Mouse (Mus musculus): ENCODE measurements at regions not wholly inside any gene's neighbourhood (a gene's known extent, or its start where the extent isn't known, plus 50 kb on each side); places are given as distances from the start of the nearest gene placed in this dataset.

DNA sequence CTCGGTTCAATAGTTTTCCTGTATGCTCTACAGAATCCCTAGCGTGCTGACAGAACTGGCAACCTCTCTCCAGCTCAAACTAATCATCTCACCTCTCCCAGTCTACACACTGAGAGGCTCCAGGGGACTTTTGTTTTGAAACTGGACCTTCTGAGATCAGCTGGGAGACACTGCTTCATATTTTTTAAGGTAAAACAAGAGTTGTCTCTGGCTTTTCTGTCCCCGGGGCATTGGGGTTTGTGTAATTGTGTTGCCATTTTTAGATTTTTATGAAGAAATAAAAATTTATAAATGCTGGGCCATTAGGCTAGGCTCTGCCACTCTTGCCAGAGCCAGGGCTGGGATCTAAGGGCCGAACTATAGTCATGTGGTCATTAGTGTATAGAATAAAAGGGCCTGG, 179.8 kb upstream of the Cdh5 start:
- TF ChIP-seq CTCF (IDR thresholded peaks at IDR 0.05; ENCODE audit: control insufficient read depth, insufficient read depth, insufficient replicate concordance, low read depth, low read length) (no peak), POLR2A (IDR thresholded peaks at IDR 0.05; ENCODE audit: control insufficient read depth, low read depth, low read length) (no peak)

Measured in testis, adult 2 months (tissue).